Mouse (Mus musculus) adrenal gland, postnatal 10 days (tissue): ENCODE results near the gene Dgkb. TPM values are rescaled to one million over a fixed set of nuclear protein-coding genes. Genes with fewer than 3 reads are reported as not detected.

Source experiments
- DNase-seq: peaks from one replicate; pipeline ENCODE4 v3.0.0; 2021; ENCODE audit warnings: mixed read lengths
- total RNA-seq, 2 experiments: library from RNA; stranded (reverse); gene quantifications; 2 replicates each; pipeline ENCODE4 v1.2.3; 2021

The Dgkb gene
- total RNA-seq, 2 experiments from 2014 or later = 5.2 to 5.4 TPM

DNA sequence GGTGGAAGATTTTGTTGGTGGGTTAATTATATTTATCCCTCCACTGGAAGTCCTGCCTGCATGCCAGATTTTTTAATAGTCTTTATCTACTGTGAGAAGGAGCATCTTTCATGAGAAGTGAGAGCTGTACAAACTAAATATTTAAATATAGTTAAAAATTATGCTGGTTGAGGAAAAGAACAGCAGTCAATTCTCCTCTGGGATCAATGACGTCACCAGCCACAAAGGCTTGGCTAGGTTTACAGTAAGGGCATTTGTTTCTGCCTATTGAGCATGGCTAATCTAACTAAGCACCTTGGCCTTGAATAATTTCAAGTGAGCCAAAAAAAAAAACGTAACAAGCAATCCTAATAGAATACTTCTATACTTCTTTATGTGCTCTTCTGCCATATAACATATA is 554.1 kb downstream of the Dgkb start:
- DNase-seq = no peak

DNA sequence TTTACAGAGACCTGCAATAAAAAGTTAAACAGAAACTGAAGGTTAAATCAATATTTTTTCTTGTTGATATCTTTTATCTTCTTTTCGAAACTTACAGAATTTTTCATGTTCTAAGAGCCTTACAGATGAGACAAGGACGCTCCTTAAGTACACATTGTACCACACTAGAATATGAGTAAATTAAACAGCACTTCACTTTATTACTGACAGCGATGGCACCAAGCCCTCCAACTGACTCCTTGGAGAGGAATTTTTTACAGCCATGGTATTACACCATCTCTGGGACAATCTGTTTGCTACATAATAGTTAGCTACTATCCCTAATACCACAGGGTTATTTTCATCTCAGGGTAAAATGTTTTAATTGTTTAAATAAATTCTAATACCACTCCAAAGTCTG is 556.6 kb downstream of the Dgkb start:
- DNase-seq = no peak

DNA sequence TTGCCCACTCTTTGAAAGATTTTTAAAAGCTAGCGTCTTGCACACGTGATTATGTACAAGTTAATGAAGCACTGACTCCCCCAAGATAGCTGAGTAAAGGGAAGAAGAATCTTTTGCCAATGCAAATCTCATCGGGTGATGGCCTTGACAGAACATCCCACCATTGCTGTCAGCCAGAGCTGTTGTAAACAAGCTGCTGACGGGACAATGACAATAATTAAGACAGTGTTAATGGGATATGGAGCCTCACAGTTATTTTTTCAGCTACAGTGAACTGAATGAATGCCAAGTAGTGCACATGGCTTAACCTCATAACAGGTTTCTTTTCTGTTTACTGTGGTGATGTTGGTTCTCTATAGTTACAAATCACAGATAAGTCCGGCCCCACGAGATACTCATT is 568.4 kb downstream of the Dgkb start:
- DNase-seq = no peak

DNA sequence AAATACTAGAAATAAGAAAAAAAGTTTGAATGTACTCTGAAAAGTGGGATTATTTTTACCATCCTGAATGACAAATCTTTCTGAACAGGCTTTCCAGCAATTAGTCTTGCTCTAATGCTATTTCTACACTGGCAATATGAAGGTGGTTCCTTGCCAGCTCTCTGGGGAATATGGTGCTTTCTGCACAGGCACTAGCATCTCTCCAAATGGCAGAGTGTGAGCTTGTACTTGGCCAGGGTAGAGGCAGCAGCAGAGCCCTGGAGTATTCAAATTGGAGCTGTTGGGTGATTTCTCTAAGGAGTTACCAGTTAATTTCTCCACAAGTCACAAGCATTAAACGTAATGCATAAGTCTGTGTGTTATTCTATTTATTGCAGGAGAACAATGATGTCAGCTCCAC is 569.5 kb downstream of the Dgkb start:
- DNase-seq = peak; percentile 51

DNA sequence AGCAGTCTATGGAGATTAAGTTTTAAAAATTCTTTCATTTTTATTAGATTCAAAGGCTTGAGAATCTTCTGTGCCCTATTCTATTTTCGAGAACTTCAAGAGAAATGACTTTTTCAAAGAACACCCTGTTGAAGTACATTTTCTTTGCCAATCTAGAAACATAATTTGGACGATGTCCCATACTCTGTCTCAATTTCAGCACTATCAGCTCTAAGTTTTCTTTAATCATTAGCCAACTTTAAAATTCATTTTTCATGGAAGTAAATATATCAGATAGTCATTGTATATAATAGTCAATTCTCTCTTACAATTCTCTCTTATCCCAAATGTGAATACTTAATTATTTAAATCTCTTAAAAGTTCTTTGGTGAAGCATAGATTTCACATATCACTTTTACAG is 570.1 kb downstream of the Dgkb start:
- no peak for DNase-seq

DNA sequence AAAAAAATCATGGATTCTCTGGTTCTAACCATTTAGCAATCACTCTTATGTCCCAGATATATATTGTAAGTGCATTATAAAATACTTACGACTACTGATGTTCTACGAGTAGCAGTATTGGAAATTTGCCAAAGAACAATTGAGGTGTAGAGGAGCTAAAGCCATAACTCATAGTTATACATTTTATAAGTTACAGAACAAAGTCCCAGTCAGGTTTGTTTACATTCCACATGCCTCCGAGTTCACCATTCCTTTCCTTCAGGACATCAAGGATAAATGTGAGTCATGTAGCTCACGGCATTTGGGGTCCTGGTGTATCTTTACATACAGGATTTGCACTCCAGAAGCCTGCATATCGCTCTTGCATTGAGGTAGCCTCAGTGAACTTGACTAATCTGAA is 570.7 kb downstream of the Dgkb start:
- no peak for DNase-seq

DNA sequence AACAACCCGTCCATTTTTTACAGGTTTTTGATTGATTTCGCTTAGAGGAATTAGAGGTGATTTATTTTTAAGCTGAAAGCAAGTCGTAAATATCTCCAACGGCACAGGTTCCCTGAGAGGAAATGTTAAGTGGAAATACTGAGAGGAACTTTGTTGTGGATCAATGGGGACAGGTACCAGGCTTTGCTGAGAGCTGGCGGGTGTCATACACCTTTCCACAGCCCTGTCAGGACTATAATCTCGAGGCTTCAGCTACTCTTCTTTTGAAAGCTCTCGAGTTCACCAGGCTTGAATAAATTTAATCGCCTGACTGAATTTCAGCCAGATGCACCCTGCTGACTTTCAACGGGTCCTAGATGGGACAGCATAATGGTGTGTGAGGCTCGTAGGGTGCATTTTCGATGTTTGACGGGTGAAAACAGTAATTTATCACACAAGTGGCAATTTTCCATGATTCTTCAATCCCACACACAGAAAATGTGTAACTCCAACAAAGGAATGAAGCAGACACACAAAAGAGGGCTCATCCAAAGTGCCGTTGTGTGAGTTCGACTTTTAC is 580.3 kb downstream of the Dgkb start:
- no peak for DNase-seq

DNA sequence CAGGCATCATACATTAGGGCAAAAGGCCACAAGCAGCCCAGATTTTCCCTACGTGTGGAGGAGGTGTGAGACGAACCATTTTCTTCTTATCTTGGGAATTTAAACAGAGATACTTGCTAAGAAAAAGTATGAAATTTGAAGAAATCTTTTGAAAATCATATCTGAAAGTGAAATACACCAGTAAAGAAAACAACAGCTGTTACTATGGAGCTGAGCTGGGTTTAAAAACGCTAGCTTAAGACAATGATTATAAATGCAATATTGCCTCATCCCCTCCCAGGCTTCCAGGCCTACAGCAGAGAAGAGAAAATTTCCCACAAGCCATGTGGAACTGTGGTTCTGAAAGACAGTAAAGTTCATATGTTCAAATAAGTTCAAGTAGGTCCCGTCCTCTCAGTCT is 582.6 kb downstream of the Dgkb start:
- DNase-seq = no peak

DNA sequence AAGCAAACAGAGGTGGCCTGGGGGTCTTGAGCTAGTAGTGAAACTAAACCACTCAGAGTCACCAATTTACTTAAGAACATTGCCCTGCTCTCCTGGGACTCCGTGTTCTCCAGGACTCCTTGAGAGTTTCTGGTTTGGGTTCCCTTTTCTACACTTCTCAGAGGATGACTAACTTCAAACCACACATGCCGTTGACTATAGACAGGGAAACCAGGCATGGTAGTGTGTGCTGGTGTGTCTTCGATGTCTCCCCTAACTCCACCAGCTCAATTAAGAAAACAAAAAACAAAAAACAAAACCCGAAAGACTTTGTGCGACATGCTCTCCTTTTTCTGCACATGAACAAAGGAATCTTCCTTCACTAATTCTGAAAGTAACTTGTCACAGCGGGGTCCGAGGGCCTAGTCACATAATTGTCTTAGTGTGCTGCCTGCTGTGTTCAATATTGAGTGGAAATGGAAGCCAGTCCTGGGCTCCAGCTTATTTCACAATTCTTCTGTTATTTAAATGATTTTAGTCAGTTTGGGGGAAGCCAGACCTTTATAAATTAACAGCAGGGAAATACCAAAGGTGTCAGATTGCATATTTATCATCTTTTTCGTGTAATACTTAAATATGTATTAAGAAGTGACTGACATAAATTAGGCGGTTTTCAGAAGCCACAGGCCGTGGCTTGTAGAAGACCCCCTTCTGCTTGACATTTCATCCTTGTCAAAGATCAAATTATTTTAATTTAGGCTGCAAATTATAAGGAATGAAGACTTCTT is 618.0 kb downstream of the Dgkb start:
- DNase-seq = no peak

DNA sequence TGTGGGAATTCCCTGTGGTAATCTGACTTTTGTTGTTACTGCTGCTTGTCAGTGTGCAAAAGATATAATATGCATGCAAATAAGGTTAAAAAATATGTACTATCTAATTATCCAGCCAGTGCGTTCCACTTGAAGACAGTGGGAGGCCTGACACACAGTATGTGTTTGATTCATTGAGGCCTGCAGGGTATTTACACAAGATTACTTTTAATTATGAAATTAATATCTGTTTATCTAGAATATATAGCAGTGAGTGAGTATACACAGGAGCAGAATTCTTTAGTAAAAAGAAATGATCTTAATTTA is 618.6 kb downstream of the Dgkb start:
- DNase-seq = no peak

DNA sequence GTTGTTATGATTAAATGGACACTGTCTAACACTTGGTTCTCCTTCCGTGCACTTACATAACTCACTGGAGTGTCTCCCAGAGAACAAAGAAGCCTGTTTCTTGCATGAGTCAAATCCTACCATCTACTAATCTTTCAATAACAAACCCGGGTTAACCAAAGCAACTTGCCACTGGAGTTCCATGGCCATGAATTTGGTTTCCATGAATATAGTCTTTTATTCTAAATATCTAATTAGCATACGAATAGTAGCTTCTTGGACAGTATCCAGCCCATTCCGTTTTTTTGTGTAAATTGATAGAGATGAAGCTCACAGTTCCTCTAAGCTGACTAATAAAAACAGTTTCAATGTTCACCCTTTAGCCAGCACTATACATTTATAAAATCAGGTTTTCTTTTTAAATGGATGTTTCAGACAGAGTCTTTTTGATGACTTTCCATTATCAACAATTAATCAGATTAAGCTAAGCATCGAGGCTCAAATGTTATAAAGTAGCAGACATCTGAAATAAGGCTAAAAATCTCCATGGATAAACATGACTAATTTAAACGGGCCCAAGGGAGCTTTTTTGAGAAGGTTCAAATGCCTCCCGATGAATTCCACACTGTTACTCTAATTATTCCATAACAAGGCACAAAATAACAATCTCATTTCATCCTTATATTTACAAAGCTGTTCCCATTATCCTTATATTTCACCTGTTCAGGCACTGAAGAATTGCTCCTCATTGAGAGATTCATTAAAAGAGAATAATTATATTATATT is 633.0 kb downstream of the Dgkb start:
- no peak for DNase-seq

DNA sequence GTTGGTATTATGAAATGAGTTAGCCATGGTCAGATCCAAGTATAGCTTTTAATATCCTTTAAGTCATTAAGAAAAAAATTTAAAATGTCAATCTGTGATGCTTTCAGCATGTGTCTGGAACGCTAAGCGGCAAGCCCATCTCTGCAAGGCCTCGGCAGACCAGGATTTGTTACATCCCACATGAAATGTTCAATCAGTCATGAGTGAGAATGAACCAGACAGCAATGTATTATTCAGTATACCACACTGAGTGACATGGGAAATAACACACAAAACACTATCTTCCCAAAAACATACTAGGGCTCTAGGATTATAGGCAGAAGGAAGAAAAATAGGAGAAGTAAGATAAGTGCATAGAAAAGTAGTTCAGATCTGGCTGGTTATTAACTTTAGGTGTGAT is 634.2 kb downstream of the Dgkb start:
- no peak for DNase-seq

DNA sequence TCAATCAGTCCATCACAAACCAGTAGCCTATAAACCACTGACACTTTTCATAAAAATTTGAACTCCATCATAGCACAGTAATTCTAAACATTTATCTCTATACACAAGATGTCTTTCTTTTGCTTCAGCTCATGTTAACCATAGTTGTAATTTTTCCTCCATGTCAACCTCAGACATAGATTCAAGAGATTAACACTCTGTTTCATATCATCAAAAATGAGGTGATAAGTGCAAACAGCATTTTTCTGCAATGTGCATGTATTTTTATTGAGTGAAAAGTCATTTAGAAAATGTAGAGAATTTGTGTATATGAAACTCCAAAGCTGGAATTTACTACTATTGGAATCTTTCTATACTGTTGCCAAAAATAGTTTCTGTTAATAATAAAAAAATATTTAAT is 650.7 kb downstream of the Dgkb start:
- DNase-seq = no peak

DNA sequence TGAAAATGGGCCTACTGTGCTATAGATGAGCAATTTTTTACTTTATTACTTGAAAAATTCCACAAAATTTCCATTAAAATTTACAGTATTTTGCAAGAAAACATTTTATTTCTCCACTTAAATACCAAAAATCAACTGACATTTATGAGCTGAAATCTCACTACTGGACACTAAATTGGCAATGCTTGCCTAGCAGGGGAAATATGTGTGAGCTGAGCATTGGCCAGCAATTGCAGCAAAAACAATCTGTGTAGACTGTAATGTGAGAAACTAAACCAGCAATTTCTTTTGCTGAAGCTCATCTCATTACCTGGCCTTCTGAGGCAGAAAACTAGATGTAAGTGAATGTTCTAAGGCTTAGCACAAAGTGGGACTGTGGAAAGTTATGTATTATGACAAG is 651.1 kb downstream of the Dgkb start:
- DNase-seq = no peak

DNA sequence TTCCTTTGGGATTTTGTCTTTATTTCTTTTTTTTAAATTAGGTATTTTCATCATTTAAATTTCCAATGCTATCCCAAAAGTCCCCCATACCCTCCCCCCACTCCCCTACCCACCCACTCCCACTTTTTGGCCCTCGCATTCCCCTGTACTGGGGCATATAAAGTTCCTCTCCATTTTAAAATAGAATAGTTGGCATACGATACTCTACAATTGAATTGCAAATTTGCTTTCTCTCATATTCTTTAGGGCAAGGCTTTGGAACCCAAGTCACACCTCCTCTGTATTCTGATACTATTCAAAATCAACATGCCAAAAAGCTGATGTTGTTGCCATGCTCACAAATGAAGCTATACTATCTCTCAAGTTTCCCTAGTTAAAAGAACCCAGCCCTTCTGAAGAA is 679.7 kb downstream of the Dgkb start:
- no peak for DNase-seq

DNA sequence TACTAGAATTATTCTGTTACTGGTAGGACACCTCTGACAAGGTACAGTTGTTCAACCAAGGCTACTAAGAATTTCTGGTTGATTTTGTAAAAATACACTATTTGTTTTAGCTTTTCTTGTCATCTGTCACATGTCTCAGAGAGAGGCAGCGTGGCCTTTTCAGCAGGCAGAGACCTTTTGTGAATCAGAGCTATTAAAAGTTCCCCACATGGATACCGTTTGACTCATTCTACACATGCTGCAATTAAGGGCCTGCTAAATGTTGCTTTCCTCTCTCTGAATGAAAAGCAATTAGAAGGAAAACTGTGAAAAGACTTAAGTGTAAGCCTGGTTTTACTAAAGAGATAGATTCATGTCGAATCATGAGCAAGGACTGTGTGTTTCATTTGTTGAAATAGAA is 683.4 kb downstream of the Dgkb start:
- DNase-seq = no peak

DNA sequence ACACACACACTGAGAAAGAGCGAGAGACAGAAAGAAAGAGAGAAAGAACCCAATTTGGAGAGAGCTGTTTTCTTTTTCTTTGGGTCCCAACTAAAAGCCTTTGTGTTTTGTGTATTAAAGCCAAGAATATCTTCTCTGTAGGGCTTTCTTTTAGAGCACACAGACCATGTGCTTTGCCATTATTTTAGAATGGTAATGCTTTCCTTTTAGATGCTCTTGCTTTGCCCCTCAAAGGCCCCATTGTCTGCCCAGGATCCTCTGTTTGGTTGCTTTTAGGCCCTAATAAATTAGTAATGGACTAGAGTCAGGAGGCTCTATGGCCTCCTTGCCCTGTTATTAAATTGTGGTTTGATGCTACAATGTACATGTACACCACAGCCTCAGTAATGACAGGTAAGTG is 690.7 kb downstream of the Dgkb start:
- no peak for DNase-seq

DNA sequence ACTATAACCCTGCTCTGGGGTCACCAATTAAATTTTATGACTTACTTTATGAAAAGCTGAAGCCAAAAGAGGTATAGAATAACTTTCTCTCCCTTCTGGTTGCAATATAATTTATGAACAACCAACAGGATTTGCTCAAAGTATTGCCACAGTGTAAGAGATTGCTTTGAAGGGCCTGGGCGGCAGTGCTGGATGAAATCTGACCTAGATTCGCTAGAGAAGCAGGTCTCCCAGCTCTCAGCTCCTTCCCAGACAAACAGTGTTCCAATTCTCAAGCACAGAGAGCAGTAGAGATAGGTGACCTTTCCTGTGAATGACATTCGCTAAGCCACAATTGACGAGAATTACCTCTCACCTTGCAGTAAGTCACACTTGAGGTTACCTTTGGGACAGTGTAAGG is 727.9 kb downstream of the Dgkb start:
- no peak for DNase-seq

DNA sequence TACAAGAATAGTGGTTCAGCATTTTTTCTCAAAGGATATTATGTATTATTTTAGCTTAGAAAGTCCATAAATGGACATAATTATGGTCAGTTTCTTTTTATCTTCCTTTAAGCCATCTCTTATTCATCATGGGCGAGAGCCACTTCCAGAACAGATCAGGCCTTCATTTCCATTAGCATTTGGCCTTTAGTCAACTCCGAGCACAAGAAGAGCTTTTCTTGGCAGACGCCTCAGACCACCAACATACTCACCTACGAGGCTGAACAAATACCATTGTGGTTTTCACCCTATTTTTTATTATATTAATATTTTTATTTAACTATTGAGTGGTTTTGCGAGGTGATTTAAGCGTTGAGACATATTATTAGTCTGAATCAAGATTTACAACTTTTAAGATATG is 759.6 kb downstream of the Dgkb start:
- DNase-seq = no peak

DNA sequence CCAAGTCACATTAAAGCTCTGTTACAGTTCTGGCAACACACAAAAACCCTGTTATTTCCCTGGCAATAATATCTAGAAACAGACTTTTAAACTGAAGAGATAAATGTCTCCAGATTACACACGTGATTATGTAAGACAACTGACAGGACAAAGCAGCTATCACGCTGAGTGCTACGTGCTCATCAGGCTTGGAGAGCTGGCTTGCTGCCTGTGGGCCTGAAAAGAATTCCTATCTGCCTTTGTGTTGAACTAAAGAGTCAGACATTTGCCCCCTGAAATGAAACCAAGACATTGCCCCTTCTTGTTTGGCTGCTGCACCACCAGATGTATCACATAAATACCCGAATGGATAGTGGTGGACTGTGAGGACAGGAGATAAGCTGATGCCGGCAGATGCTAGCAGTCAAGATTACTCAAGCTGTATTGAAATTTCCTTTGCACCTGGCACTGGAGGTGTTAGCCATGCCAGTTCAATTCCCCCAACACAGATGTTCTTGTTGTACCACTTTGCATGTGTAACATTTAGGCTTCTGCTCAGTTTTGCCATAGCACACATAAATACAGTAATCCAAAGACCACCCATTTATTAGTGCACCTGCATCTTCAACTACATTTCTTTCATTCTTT is 761.8 kb downstream of the Dgkb start:
- DNase-seq = no peak

DNA sequence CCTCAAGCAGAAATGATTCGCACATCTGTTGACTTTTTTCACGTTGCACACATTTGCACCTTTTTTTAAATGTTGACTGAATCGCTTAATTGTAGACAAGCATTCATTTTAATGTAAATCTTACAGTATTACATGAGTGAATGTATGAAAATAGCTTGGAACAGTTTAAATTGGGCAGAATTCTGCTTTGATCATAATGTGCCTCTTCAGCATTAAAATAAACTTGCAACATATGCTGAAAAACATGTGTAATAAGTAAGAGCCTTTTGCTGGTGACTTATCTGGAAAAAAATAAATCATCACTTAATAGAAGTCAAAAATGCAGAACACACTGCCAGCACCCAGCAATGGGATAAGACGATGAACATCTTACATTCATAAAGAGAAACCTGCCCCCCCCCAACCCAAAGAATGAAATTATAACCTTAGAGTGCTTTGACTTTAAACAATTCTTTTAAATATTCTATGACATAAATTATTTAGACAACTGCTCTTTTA is 768.9 kb downstream of the Dgkb start:
- DNase-seq = no peak

DNA sequence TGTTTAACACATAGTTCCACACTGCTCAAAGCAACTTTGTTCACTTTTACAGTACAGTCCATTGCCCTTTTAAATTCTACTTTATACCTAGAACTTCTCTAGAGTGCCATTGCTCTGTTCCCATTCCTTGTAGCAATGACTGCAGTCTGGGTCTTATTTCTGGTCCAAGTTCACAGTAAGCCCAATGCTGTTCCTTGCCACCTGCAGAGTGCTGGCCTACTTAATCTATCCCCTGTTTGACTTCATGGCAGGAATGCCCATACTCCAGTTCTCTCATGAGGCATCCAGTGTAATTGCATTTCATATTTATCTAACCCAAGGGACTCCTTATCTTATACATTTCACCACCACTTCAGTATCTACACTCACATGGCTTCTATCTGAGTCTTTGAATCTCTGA is 772.4 kb downstream of the Dgkb start:
- no peak for DNase-seq

DNA sequence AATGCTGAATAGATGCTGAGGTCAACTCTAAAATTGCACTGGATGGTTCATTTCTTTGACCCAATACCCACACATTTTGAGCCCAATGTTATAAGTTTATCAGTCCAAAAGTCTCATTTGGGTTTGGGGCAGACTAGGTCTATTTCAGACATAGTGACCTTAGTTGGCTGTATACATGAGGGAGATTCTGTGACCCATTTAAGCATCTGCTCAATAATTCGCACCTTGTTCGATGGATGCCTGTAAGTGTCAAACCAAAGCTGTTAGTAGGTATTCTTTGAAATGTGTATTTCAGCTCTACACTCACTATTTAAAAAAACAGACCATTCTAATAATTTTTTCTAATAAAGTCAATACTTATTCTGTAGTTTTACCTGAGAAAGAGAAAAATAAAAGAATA is 776.1 kb downstream of the Dgkb start:
- DNase-seq = no peak
